Mouse (Mus musculus): ENCODE data around the gene Bcl2. TPM values are rescaled to one million over a fixed set of nuclear protein-coding genes. Genes with fewer than 3 reads are reported as not detected.

The Bcl2 gene
- total and polyA plus RNA-seq, 3 experiments: 30.9 to 87.0 (median 38.8) TPM

DNA sequence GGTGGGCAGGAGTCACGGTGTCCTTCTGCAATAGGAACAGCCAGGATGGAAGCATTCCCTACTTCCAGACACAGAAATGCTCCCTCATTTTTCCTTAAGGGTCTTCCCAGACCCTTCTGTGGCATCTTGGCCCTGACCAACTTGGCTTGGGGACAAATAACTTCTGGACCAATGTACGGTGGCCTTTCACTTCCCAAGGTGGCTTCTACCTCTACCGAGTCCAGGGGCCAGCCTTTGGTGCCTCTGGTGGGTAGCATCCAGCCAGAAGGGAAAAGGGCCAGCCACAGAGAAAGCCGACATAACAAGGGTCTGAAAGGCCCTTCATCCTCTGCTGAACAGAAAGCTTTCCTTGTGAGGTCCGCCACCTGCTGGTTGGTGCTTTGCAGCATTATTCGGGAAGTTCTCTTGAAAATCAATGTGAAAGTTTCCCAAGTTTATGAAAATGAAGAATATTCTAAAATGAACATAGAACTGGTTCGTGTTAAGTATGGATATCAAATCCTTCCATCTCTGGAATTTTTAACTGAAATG lies 3.1 kb upstream of the Bcl2 start:
- peak; percentile 83 for DNase-seq (ENCODE audit: low read depth, low spot score)
- H3K9me3 ChIP-seq (replicated peaks; ENCODE audit: insufficient read depth, low read length): no peaks in the 10 kb centered on the region
- H3K36me3 ChIP-seq (ENCODE audit: control insufficient read depth in 1 of 2, insufficient read depth in 2 of 2, low read length in 2 of 2): peaks cover 0 to 17% of the 10 kb centered on the region in 2 experiments; a peak in 2 of 4 replicates
- no peak overlapping the region for H3K4me3 ChIP-seq (ENCODE audit: control insufficient read depth in 1 of 2, insufficient read depth in 1 of 2, low read depth in 2 of 2, low read length in 2 of 2)
- H3K27ac ChIP-seq (ENCODE audit: control insufficient read depth, low read depth, low read length): no peak overlapping the region
- peaks cover 20% of the 10 kb centered on the region for H3K79me2 ChIP-seq (ENCODE audit: control insufficient read depth, insufficient read depth, low read length, poor library complexity)
- no peaks in the 10 kb centered on the region for H3K27me3 ChIP-seq (ENCODE audit: control insufficient read depth in 1 of 2, insufficient read depth in 2 of 2, low read length in 2 of 2)
- H3K9ac ChIP-seq (ENCODE audit: control insufficient read depth, low read depth, low read length, poor library complexity, severe bottlenecking): no peak overlapping the region
- TF ChIP-seq RAD21 (IDR thresholded peaks at IDR 0.05; ENCODE audit: low read depth, low read length): no peak
- peak in 2 of 3 experiments; percentile 70 to 84; a peak in 4 of 6 replicates for TF ChIP-seq CTCF (IDR thresholded peaks at IDR 0.05 in 2 of 3, conservative IDR thresholded peaks at IDR 0.05 in 1 of 3; ENCODE audit: control insufficient read depth in 1 of 3, insufficient read depth in 1 of 3, low read depth in 2 of 3, low read length in 3 of 3, poor library complexity in 1 of 3, severe bottlenecking in 1 of 3)
- peaks cover 2 to 12% of the 10 kb centered on the region in 2 experiments; a peak in 3 of 4 replicates for H3K4me1 ChIP-seq (ENCODE audit: control insufficient read depth in 1 of 2, insufficient read depth in 2 of 2, low read length in 2 of 2)

DNA sequence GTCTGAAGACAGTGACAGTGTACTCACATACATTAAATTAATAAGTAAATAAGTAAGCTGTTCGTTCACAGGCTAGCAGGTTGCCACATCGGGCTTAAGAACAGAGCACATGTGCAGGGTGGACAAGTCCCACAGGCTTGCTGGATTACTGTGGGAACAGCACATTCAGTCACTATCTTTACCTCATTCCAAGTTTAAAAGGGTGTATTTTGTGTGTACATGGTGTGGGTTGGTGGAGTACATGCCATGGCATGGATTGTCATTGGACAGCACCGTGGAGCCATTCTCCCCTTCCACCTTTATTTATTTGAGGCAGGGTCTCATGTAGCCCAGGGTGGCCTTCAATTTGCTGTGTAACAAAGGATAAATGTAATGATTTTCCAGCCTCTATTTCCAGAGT lies 2.1 kb upstream of the Bcl2 start:
- TF ChIP-seq POLR2AphosphoS2 (IDR thresholded peaks at IDR 0.05; ENCODE audit: low read length): no peak
- no peak for TF ChIP-seq ELF1 (IDR thresholded peaks at IDR 0.05; ENCODE audit: low read depth, low read length)
- no peak for TF ChIP-seq MYB (IDR thresholded peaks at IDR 0.05; ENCODE audit: low read depth, low read length)
- TF ChIP-seq GATA1 (IDR thresholded peaks at IDR 0.05; ENCODE audit: low read depth, low read length): no peak
- TF ChIP-seq TCF12 (IDR thresholded peaks at IDR 0.05; ENCODE audit: low read depth, low read length): no peak
- 0 out of 4 replicates have a peak, but pooled peaks of 1 of the 2 experiments have one; percentile 39 for TF ChIP-seq POLR2A (IDR thresholded peaks at IDR 0.05; ENCODE audit: control insufficient read depth in 1 of 2, insufficient read depth in 1 of 2, low read depth in 1 of 2, low read length in 2 of 2, poor library complexity in 1 of 2)
- TF ChIP-seq ZMIZ1 (IDR thresholded peaks at IDR 0.05; ENCODE audit: low read depth, low read length): no peak
- TF ChIP-seq USF2 (IDR thresholded peaks at IDR 0.05; ENCODE audit: borderline replicate concordance in 1 of 2, insufficient read depth in 1 of 2, low read depth in 1 of 2, low read length in 2 of 2): no peak
- TF ChIP-seq MAFK (IDR thresholded peaks at IDR 0.05; ENCODE audit: borderline replicate concordance, low read depth, low read length): no peak
- no peak for TF ChIP-seq NRF1 (IDR thresholded peaks at IDR 0.05; ENCODE audit: insufficient read depth, low read depth, low read length, poor library complexity, severe bottlenecking)
- TF ChIP-seq RCOR1 (IDR thresholded peaks at IDR 0.05; ENCODE audit: low read depth, low read length): no peak
- no peak for TF ChIP-seq GABPA (IDR thresholded peaks at IDR 0.05; ENCODE audit: low read depth, low read length)
- no peak for TF ChIP-seq ZC3H11A (IDR thresholded peaks at IDR 0.05; ENCODE audit: low read depth, low read length)
- no peak; the same call in 1 of the 2 replicates for TF ChIP-seq TAL1 (IDR thresholded peaks at IDR 0.05; ENCODE audit: low read length)
- no peak for TF ChIP-seq UBTF (IDR thresholded peaks at IDR 0.05; ENCODE audit: borderline replicate concordance, insufficient read depth, low read depth, low read length)
- no peak for TF ChIP-seq CHD1 (IDR thresholded peaks at IDR 0.05; ENCODE audit: low read depth, low read length)
- no peak for TF ChIP-seq ZNF384 (IDR thresholded peaks at IDR 0.05; ENCODE audit: low read depth, low read length)
- TF ChIP-seq TBP (IDR thresholded peaks at IDR 0.05; ENCODE audit: low read depth, low read length): 0 out of 2 replicates have a peak, but pooled peaks have one; percentile 9
- TF ChIP-seq CHD2 (IDR thresholded peaks at IDR 0.05; ENCODE audit: low read length): no peak
- TF ChIP-seq POLR2AphosphoS5 (IDR thresholded peaks at IDR 0.05; ENCODE audit: borderline replicate concordance, low read depth, low read length): peak; percentile 100

More for the DNA sequence above, 2.1 kb upstream of the Bcl2 start:
- peaks cover 0 to 17% of the 10 kb centered on the region in 2 experiments; a peak in 2 of 4 replicates for H3K36me3 ChIP-seq (ENCODE audit: control insufficient read depth in 1 of 2, insufficient read depth in 2 of 2, low read length in 2 of 2)
- 0 out of 4 replicates have a peak overlapping the region, but pooled peaks of 1 of the 2 experiments have one; percentile 3 for H3K4me3 ChIP-seq (ENCODE audit: control insufficient read depth in 1 of 2, insufficient read depth in 1 of 2, low read depth in 2 of 2, low read length in 2 of 2)
- DNase-seq (ENCODE audit: low read depth, low spot score): peak; percentile 73
- peaks cover 2 to 12% of the 10 kb centered on the region in 2 experiments; a peak in 3 of 4 replicates for H3K4me1 ChIP-seq (ENCODE audit: control insufficient read depth in 1 of 2, insufficient read depth in 2 of 2, low read length in 2 of 2)
- H3K9me3 ChIP-seq (replicated peaks; ENCODE audit: insufficient read depth, low read length): no peaks in the 10 kb centered on the region
- H3K27ac ChIP-seq (ENCODE audit: control insufficient read depth, low read depth, low read length): peak overlapping the region; percentile 30
- peak overlapping the region; percentile 2; the same call in 1 of the 2 replicates for H3K9ac ChIP-seq (ENCODE audit: control insufficient read depth, low read depth, low read length, poor library complexity, severe bottlenecking)
- H3K27me3 ChIP-seq (ENCODE audit: control insufficient read depth in 1 of 2, insufficient read depth in 2 of 2, low read length in 2 of 2): no peaks in the 10 kb centered on the region
- peaks cover 29% of the 10 kb centered on the region for H3K79me2 ChIP-seq (ENCODE audit: control insufficient read depth, insufficient read depth, low read length, poor library complexity)
